Comparison of ENCODE assay signal across 9 mouse cellular contexts in the genomic region with DNA sequence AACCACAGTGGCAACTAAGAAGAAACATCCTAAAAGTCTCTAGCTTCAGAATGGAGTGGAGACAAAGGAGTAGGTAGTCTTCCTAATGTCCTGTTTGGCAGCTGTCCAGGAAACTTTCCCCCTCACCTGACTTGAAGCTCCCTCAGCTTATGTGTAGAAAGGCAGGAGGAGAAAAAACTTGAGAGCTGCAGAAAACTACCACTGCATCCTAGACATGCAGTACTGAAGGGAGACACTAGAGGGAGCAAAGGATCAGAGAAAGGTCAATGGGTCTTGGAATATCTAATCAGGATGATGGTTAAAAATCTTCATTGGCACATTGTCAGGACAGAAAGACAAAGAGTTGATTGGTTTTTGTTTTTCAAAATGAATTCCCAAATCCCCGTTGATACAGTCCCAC. TPM values are rescaled to one million over a fixed set of nuclear protein-coding genes. Genes with fewer than 3 reads are reported as not detected.
DNase-seq lines count a peak whose midpoint lies in the region; ATAC-seq and TF ChIP-seq lines count a peak whose summit lies in the region.
"Had no signal": no experiment of that assay in that cellular context is flagged by ENCODE, and none has a peak within 500 bp of the region (broad histone marks: within the 10 kb centered on the region; RNA-seq: fewer than 3 reads in every experiment).

No protein-coding gene starts in this region.

- H3K4me2 ChIP-seq in forebrain, postnatal 0 days (ENCODE audit: low read depth) = no peak overlapping the region

- WGBS in forebrain, postnatal 0 days = 12% methylated on average over 1 of the region's 1 CpGs

- ATAC-seq in forebrain, postnatal 0 days = no peak; the same call in 1 of the 2 replicates
- ATAC-seq in megakaryocyte progenitor cell, adult 5-6 weeks (replicated peaks; ENCODE audit: poor library complexity) = peak; percentile 92

- no peak overlapping the region for H3K4me3 ChIP-seq in forebrain, postnatal 0 days (ENCODE audit: low read depth, low read length)
- H3K4me3 ChIP-seq: megakaryocyte, embryonic 14.5 days had no signal

- DNase-seq in heart, adult 8-10 months (ENCODE audit: low spot score) = peak; percentile 23
- DNase-seq in heart, adult 9 months (ENCODE audit: low spot score in 2 of 2) = no peak
- DNase-seq in right cerebral cortex, adult 18-20 months = peak; percentile 32
- no peak for DNase-seq in right cerebral cortex, postnatal 25 days
- DNase-seq in c-Kit-positive CD71-negative TER-119-negative erythroid progenitor cells, embryonic 14.5 days (ENCODE audit: low read depth) = peak; percentile 14
- DNase-seq in forebrain, postnatal 0 days = peak; percentile 65
- DNase-seq in spleen, postnatal 14 days (ENCODE audit: low spot score in 2 of 2) = no peak

- H3K36me3 ChIP-seq in forebrain, postnatal 0 days (ENCODE audit: insufficient read depth) = no peaks in the 10 kb centered on the region

- H3K27ac ChIP-seq in forebrain, postnatal 0 days (ENCODE audit: low read depth, low read length) = no peak overlapping the region

- no peak overlapping the region for H3K9ac ChIP-seq in forebrain, postnatal 0 days

- TF ChIP-seq CTCF in forebrain, postnatal 0 days (IDR thresholded peaks at IDR 0.05; ENCODE audit: low read depth) = peak; percentile 74

- no peaks in the 10 kb centered on the region for H3K27me3 ChIP-seq in forebrain, postnatal 0 days (ENCODE audit: insufficient read depth, low read length)

- no peaks in the 10 kb centered on the region for H3K4me1 ChIP-seq in forebrain, postnatal 0 days (ENCODE audit: insufficient read depth)
- H3K4me1 ChIP-seq: megakaryocyte, embryonic 14.5 days had no signal

- H3K9me3 ChIP-seq in forebrain, postnatal 0 days (ENCODE audit: low read length) = no peaks in the 10 kb centered on the region

RNA-seq across cellular contexts. Expression of a gene that starts 8.4 kb away (rescaled TPM):
- total RNA-seq in heart, adult 8-10 months (2022) = 10 to 100 TPM in 2 of 4 experiments, 1 to 10 TPM in 2; 7.5 to 16.9 (median 13.2) TPM
- 68.0 and 86.0 TPM in 2 replicates for total RNA-seq in forebrain, postnatal 0 days (2014; rRNA removed)
- 79.9 and 99.6 TPM in 2 replicates for polyA plus RNA-seq in forebrain, postnatal 0 days (2015; fragmentation: Nextera tagmentation; extraction: Ambion mirVana)
- 23.0 and 26.4 TPM in 2 replicates for total RNA-seq in megakaryocyte progenitor cell, adult 5-6 weeks (2015)
- total RNA-seq in megakaryocyte progenitor cell, adult 5-6 weeks (2017) = 27.8 and 30.1 TPM in 2 replicates

RNA-seq across cellular contexts. Expression of a gene that starts 33.1 kb away (rescaled TPM):
- total RNA-seq in heart, adult 8-10 months (2022) = 1 to 10 TPM; 1.2 to 5.5 (median 2.4) TPM
- 121 and 175 TPM in 2 replicates for total RNA-seq in forebrain, postnatal 0 days (2014; rRNA removed)
- polyA plus RNA-seq in forebrain, postnatal 0 days (2015; fragmentation: Nextera tagmentation; extraction: Ambion mirVana) = 105 and 155 TPM in 2 replicates
- total RNA-seq in megakaryocyte progenitor cell, adult 5-6 weeks (2015) = 0.74 TPM in 1 of 2 replicates, not detected in the other
- total RNA-seq in megakaryocyte progenitor cell, adult 5-6 weeks (2017) = 0.17 and 0.98 TPM in 2 replicates

Comparison
In these comparisons a context has a peak if more than half of its experiments do, and no peak if none do; other contexts are left out.
1. DNase-seq: peak in heart, adult 8-10 months (single experiment), right cerebral cortex, adult 18-20 months (single experiment), c-Kit-positive CD71-negative TER-119-negative erythroid progenitor cells, embryonic 14.5 days (single experiment) and forebrain, postnatal 0 days (single experiment); none in heart, adult 9 months (0 of 2), right cerebral cortex, postnatal 25 days (single experiment) and spleen, postnatal 14 days (0 of 2).
2. RNA of a gene that starts 33.1 kb away (total RNA-seq): 121 to 175 TPM in forebrain, postnatal 0 days; 1.2 to 5.5 TPM in heart, adult 8-10 months and 0.17 to 0.98 TPM in megakaryocyte progenitor cell, adult 5-6 weeks; every median in the first group is over 10 times any median in the second.